Mouse (Mus musculus): ENCODE measurements around the gene Pgm2l1.
"Not testable (repeated sequence)": the region's sequence is repeated elsewhere in the genome, so short reads cannot be mapped to it uniquely, and the experiment has no call there.

Pgm2l1 gene

DNA sequence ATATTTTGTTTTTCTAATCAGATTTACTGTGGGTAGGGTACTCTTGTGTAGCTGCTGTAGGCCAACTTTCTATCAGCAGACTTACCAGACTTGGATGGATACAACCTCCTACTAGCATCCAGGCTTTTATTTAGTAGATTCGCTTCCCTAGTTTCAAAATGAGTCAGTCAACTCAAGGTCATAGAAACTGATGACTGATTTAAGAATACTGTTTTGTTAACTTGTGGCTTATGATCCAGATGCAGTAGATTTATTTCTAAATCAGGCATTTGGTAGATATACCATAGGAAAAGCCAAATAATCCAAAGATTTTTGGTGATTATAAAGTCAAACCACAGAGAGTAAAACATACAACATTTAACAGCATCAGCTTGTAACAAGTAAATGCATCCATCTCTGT is 3.5 kb downstream of the Pgm2l1 start:
- no peak for DNase-seq

GRCm38 (mm10) chr7:100231661-100232060 is 4.5 kb downstream of the Pgm2l1 start:
- no peak for DNase-seq

GRCm38 (mm10) chr7:100233681-100234080 is 6.5 kb downstream of the Pgm2l1 start:
- no peak for DNase-seq

DNA sequence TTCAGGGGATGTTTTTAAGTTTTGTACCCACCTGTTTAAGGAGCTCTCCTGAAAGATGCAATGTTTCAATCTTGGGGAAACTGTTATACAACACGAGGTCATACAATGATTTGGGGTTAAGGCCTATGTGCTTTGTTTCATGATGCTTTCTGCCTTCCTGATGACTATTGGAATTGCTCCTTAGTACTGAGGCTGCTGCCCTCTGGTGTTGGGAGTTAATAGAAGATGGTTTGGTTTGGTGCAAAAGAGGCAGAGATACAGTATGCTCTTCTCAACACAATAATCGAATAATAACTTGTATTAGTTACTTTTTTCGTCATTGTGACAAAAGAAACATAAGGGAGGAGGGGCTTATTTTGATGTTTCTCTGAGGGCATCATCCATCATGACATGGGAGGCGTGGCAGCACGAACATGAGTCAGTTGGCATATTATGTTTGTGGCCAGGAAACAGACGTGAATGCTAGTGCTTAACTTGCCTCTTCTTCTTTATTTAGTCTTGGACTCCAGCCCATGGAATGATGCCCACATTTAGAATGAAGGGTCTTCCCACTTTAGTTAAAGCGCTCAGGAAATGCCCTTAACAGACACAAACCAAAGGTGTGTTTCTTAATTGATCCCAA is 7.2 kb downstream of the Pgm2l1 start:
- peak; percentile 73 for DNase-seq

DNA sequence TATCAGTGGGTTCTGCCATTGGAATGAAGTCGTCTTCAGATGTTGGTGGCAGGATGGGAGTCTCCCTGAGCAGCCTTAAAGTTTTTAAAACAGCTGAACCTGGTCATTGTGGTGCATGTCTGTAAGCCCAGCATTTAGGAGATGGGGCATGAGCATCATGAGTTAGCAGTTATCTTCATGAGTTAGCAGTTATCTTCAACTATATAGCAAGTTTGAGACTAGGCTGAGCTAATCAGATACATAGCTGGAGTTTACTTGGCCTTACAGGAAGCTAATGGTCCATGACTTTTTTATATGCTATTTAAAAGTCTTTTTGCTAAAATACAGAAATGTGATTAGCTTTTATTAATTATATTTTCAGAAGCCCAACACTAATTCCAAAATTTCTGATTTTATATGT is 11.1 kb downstream of the Pgm2l1 start:
- no peak for DNase-seq

- DNase-seq: no peak
Measured at GRCm38 (mm10) chr7:100240601-100241000, 13.4 kb downstream of the Pgm2l1 start.

- no peak for DNase-seq
Measured at GRCm38 (mm10) chr7:100243007-100243406, 15.8 kb downstream of the Pgm2l1 start.

DNA sequence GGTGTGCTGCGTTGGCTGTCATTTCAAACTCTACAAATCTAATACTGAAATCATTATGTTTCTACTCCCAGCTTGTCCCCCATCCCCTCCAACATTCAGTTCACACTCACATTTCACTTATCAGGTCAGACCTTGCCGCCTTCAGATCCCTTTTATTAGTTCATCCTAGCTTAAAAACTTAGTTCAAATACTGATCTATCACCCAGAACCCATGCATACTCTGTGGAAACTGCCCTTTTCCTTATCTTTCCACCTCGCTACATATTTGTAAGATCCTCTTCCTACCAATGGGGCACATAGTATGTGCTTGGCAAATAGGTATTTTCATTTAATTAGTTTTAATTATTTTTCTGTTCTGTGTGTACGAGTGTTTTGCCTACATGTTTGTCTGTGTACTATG is 17.0 kb downstream of the Pgm2l1 start:
- no peak for DNase-seq

DNA sequence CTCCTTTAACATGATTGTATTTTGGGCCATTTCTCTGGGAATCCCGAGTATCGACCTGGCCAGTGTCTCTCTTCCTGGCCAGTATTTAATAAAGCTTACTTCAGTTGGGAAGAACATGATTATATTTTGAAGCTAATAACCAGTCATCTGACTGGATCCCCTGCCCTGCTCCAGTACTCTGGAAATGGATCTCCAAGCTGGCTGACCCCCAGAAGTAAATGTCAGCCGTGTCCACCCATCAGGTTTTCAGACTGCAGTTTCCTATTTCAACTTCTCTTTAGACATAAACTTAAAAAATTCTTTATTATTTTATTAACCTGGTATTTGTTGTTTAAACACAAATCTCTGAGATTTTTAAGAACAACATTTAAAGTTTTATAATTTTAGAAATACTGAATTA is 18.0 kb downstream of the Pgm2l1 start:
- DNase-seq: no peak

GRCm38 (mm10) chr7:100250667-100251066 is 23.5 kb downstream of the Pgm2l1 start:
- no peak for DNase-seq

- no peak for DNase-seq
Measured at GRCm38 (mm10) chr7:100262350-100262749, 35.2 kb downstream of the Pgm2l1 start.

DNA sequence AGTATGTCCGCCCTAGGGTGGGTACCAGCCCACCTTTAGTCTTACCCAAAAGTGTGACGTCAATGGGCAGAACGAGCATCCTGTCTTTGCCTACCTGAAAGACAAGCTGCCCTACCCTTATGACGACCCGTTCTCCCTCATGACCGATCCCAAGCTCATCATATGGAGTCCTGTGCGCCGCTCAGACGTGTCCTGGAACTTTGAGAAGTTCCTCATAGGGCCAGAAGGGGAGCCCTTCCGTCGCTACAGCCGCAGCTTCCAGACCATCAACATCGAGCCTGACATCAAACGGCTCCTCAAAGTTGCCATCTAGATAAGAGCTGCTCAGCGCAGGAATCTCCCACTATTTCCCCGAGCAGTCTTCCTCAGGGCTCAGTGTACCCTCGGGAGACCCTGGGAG is 37.7 kb downstream of the Pgm2l1 start:
- DNase-seq: not testable (repeated sequence)

GRCm38 (mm10) chr7:100272369-100272768 is 45.2 kb downstream of the Pgm2l1 start:
- DNase-seq: no peak

DNA sequence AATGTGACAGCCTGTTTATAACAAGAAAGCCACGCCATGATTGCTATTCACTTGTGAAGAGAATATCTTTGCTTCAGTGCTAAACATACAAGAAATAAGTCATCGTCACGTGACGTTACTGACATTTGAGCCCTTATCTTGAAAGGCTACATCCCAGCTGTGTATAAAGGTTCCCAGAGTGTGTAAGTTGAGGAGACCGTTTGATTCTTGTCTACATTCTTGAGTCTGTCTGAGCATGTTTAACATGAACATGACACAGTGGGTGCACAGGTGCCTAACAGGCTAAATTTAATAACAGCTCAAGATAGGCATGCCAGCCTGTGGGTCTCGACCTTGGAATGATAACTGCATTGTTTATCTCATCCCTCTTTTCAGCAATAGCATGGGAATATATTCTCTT is 47.3 kb downstream of the Pgm2l1 start:
- no peak for DNase-seq

- DNase-seq: no peak
Measured at GRCm38 (mm10) chr7:100276397-100276796, 49.2 kb downstream of the Pgm2l1 start.

GRCm38 (mm10) chr7:100279803-100280202 is 52.6 kb downstream of the Pgm2l1 start:
- DNase-seq: peak; percentile 43

GRCm38 (mm10) chr7:100281596-100281995 is 54.4 kb downstream of the Pgm2l1 start:
- DNase-seq: no peak

DNA sequence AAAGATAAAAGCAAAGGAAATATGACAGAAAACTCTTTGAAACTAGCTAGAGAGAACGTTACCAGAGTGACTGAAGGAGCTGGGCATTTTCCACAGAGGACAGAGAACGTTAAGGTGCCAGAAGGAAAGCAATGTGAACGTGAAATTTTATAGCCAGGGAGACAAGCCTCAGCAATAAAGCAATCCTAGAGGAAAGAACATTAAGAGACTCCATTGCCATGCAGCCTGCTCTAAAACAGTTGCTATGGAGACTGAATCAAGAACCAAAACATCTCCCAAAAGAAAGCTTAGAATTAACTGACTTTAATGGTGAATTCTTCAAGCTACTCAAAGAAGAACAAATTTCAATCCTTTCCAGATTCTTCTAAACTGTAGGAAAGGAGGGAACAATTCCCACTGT is 56.1 kb downstream of the Pgm2l1 start:
- no peak for DNase-seq

GRCm38 (mm10) chr7:100285383-100285782 is 58.2 kb downstream of the Pgm2l1 start, which contains the start of gene P4ha3:
Gene P4ha3, plus strand, starts transcription at chr7:100285520.
- no peak for DNase-seq

DNA sequence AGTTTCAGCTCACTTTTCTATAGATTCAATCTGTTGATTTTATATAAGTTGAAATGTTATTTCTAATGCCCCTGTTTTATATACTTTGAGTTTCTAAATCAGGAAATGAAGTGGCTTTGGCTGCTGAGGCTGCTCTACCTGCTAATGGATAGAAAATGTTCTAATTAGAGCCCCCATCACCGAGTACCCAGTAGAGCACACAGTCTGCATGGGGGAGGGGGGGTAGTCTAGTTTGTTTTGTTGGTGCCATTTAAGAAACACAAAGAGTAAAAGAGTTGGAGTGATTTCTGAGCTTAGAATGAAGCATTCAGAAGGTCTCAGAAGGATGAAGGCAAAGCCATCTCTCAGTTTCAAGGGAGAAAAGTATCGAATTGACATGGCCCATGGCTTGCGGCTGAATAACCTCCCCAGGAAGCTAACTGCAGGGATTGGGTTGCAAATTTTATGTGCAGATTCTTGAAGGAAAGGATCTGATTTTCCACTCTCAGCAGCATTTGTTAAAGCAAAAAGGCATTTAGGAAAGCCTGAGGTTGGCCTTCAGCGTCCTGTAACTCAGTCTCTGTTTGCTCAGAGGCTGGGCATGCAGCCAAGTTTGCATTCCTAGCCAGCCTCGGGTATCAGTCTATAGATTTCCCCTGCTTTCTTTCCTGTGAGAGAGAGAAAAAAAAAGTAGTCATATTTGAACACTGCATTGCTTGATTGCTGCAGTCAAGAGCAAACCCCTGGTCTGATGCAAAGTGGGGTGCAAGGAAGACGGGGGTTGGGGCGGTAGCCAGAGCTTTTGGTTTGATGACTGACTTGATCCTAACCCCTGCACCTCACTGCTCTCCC is 60.8 kb downstream of the Pgm2l1 start:
- no peak for DNase-seq

- DNase-seq: no peak
Measured at GRCm38 (mm10) chr7:100288622-100289021, 61.4 kb downstream of the Pgm2l1 start.

DNA sequence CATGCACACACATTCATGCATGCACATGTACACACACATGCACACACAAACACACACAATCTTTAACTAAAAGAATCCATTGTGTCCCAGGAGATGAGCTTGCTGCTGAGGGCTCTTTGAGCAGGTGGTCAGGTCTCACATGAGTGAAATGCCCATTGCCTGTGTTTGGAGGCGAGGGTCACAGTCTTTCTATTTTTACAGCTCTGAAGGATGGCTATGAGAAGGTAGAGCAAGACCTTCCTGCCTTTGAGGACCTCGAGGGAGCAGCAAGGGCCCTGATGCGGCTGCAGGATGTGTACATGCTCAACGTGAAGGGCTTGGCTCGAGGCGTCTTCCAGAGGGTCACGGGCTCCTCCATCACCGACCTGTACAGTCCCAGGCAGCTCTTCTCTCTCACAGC is 66.4 kb downstream of the Pgm2l1 start:
- no peak for DNase-seq

DNA sequence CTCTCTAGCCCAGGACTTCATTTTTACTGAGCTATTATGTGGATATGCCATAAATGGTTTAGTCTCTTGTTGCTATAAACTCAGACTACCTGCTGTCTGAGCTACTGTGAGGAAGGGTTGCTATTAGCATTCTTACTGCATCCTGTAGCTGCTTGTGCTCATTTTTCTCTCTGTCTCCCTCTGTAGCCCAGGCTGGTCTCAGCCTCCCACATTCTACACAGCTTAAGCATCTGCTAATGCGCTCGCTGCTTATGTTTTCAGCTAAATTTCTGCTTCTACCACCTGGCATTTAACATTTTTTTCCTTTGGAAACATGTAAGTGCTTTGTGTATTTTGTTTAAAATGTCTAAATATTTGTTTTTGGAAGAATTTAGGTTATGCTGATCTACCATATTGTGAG is 68.6 kb downstream of the Pgm2l1 start:
- DNase-seq: no peak

- DNase-seq: no peak
Measured at GRCm38 (mm10) chr7:100296699-100297098, 69.5 kb downstream of the Pgm2l1 start.
